Mouse (Mus musculus) right cerebral cortex, postnatal 14 days (tissue): ENCODE data around the gene Faf1.

ENCODE experiments used
- DNase-seq: peaks from one replicate; pipeline ENCODE4 v3.0.0; 2022

Faf1 gene

DNA sequence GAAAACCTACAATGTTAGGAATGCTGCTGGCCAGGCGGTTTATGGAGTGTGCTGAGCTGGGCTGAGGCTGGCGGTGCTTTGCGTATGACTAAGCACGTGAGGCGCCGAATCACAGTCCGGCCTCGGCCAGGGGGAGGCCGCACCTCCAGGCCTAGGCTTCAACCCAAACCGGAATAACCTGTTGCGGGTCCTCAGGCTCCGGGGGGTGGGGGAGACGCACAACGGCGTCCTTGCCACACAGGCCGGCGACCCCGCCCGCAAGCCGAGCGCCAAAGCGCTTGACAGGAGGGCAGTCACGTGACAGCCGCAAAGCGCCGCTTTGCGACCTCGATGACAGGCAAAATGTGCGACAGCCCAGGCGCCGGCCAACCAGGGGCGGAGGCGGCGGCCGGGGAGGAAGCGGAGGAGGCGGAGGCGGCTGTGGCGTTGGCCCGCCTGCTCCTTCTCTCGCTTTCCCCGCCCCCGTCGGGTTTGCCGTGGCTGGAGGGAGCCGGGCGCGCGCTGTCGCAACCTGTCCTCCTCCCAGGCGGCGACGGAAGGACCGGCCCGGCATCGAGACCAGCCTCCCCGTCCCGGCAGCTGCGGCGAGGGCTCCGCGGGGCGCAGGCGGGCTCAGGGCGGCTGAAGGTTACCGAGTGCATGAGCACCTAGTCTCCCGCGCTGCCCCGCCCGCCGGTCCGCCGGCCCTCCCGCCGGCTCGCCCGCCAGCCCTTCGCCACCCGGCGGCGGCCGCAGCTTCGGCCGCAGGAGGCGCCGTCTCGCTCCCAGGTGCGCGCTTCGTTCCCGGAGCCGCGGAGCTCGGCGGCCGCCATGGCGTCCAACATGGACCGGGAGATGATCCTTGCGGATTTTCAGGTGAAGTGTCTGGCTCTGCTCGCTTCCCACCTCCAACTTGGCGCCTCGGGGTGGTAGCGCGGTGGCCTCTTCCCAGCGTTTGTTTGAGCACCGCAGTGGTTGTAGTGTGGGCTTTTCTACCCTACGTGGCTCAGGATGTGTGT lies at the start of gene Faf1:
Faf1 (plus strand) TSS at position 371 of the 998 bp plus-strand sequence.
- peak; percentile 94 for DNase-seq

- DNase-seq: no peak
Observed at GRCm38 (mm10) chr4:109630215-109630614, 46.2 kb upstream of the Faf1 start.

- DNase-seq: no peak
Observed at GRCm38 (mm10) chr4:109631029-109631428, 45.4 kb upstream of the Faf1 start.

GRCm38 (mm10) chr4:109634971-109635370 lies 41.4 kb upstream of the Faf1 start:
- no peak for DNase-seq

GRCm38 (mm10) chr4:109639356-109639755 lies 37.0 kb upstream of the Faf1 start:
- no peak for DNase-seq

DNA sequence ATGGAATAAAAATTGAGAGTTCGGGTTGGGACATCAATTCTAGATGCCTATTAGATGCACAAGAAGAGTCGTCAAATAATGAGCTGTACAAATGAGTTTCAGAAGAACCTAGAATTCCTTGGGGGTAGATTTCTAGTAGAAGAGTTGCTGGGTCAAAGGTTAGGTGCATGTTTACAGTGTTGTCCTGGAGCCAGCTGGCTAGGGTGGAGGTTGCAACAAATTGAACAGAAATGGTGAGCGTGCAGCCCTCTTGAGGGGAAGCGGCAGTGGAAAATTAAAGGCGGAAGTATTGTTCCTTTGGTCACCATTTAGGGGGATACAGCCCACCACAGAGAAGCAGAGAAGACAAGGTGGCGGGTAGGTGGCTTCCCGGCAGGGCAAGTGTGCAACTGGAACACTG lies 36.2 kb upstream of the Faf1 start:
- DNase-seq: no peak

GRCm38 (mm10) chr4:109641451-109641850 lies 34.9 kb upstream of the Faf1 start:
- no peak for DNase-seq

GRCm38 (mm10) chr4:109647281-109647680 lies 29.1 kb upstream of the Faf1 start:
- no peak for DNase-seq

DNA sequence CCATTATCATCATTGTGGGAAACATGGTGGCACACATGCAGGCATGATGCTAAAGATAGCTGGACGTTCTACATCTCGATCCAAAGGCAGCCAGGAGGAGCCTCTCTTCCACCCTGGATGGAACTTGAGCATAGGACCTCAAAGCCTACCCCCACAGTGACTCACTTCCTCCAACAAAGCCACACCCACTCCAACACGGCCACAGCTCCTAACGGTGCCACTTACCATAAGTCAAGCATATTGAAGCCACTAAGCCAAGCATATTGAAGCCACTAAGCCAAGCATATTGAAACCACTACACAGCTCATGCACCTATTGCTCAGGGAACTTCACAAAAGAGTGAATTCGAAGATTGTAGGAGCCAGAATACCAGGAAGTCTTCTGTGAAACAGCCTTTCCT lies 27.1 kb upstream of the Faf1 start:
- DNase-seq: no peak

GRCm38 (mm10) chr4:109653251-109653650 lies 23.1 kb upstream of the Faf1 start:
- DNase-seq: no peak

DNA sequence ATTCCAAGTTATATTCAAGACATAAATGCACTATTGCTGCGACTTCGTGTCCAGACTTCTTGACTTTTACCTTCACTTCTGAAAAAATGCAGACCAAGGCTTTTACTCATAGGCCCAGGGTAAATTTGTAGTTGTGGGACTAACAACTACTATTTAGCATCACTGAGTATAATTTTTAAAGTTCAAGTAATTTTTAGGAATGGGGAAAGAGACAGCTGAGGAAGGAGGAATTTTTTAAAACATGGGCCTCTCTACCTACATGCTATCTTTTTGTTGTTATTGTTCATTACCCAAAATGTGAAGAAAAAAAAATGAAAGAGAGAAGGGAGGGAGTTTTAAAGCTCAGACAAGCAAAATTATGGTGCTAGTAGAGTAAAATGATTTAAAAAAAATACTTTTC lies 21.7 kb upstream of the Faf1 start:
- no peak for DNase-seq

DNA sequence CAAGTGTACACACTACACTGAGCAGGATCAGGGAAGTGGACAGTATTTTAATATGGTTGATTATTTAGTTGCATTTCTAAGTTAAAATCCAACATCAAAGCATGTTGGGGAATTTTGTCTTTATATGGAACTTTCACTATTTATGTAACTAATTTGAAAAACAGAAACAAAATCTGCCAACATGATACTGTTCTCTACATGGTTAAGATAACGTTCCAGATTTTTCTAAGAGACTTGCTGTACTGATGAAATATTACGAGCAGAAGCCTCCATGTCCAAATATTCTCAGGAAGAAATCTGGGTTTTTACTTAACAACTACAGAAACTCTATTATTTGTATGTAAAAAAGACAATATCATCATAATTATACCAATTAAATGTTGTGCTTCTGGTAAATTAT lies 20.6 kb upstream of the Faf1 start:
- no peak for DNase-seq

- DNase-seq: no peak
Observed at GRCm38 (mm10) chr4:109656301-109656700, 20.1 kb upstream of the Faf1 start.

DNA sequence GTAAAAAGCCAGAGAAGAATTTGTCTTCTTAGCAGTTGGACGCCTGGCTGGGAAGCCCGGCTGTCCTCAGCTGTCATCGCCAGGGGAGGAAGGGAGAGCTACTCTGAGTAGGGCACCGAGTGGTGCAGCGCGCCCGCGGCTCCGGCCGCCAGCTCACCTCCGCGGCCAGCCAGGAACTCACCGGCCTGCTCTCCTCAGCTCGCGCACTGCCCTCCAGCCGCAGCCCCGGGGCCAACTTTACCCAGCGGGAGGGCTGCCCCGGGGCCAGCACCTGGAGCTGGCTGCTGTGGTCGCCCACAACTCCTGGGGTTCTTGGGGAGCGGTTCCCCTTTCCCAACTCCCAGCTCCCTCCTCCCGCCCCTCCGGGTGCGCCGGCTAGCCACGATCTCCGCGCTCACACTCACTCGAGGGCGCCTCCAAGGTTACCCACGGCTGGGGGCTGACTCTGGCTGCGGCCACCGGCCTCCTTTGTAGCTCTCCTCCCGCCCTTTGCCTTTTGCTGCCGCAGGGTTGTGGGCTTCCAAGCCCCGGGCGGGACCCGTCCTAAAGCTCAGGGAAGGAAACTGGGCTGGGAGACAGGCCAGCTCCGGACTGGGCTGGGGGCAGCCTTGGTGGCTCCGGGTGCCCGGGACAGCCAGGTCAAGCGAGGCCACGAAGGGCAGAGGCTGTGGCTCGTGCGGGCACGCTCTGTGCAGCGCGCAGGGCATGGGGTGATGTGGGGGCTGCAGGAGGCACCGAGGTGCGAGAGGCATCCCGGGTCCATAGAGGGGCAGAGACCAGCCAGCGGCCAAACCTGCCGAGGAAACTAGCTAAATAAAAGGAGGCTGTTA lies 19.2 kb upstream of the Faf1 start:
- peak; percentile 11 for DNase-seq

GRCm38 (mm10) chr4:109657851-109658500 lies 18.4 kb upstream of the Faf1 start:
- peak; percentile 9 for DNase-seq

DNA sequence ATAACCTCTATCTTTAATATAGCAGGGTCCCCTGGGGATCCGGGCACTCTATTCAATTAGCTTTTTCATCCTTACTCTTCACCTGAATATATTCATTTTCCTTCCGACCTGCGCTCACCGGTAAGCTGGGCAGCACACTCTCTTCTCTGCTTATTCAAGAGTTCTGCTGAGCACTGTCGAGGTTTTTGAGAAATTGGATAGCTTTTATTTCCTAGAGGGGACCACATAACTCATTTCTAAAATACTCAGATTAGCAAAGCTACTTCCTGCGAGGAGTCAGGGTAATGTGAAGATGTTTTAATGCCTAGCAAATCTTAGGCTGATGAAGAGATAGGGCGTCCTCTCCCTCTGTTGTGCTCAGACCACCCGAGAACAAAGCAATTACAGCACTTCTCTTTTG lies 17.6 kb upstream of the Faf1 start:
- DNase-seq: no peak

DNA sequence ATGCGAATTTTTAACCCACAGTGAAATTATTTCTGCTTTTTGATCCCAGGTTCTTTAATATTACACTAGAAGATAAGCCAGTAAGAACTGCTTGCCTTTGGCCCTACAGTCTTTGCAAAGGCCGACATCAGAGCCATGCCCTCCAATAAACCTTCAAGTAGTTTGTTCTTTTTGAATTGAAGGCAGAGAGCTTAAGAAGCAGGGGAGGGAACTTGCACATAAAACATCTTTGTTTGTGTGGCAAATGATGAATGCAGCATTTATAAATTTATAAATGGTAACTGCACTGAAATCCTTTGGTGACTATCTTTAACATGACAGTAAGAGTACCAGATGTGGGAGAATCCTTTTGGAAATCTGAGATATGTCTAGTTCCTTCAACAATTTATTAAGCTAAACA lies 16.8 kb upstream of the Faf1 start:
- no peak for DNase-seq

DNA sequence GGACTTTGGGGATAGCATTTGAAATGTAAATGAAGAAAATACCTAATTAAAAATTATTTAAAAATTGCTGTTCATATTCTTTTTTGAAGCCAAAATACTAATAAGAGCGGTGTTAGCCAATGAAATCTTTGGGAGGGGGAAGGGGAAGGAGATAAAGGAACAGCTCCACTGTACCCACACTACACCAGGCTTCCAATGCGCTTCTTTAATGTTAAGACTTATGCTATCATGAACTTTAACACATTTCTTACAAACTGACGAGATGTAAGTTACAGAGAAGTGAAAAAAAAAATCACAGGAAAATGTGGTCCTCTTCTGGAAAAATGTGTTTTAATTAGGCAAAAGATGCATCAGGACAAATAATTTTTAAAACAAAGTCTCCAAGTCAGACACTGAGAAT lies 15.8 kb upstream of the Faf1 start:
- DNase-seq: no peak

DNA sequence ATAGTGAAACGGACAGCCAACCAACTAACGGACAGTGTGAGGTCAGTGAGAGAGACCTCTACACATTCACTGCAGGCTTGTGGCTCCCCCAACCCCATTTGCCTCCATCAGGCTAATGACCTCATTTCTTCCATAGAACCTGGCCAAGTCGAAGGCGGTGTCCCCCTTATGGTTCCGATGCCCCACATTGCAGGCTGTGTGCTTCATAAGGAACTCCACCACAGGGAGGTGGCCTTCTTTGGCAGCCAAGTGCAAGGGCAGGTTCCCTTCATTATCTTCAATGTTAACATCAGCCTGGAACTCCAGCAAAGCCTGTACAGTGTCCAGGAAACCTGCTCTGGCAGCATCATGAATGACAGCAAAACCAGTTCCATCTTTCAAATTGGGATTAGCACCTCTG lies 15.2 kb upstream of the Faf1 start:
- no peak for DNase-seq

DNA sequence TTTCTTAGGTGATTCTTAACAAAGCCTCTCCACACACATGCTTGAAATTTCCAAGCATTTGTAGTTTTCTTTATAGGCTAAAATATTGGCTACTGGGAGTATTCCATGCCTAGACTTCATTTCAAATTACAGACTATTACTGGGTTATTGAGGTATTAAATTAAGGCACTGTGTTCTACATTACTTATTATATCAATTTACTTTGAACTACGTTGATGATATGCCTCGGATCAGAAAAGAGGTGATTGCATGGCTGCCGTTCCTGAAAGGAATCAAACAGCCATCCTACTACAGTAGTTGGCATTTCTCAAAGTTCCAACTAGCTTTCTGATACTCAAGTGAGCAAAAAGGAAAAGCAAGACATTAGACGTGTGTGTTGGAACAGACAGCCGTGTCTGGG lies 14.1 kb upstream of the Faf1 start:
- DNase-seq: no peak

DNA sequence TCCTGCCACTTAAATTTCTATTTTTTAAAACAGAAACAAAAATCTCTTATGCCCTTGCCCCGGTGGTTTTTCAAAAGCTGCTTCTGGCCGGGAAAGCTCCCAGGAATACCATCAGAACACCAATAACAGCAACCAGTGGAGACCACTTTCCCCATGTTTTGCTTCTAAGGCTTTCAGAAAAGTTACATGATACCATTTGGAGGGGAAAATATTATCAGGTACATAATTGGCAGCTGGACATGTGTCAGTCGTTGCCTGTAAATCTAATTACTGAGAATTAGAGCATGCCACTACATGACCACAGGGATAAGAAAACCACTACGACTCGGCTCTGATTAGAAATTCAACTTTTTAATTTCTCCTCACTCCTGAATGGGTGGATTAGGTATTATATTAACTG lies 12.3 kb upstream of the Faf1 start:
- no peak for DNase-seq

DNA sequence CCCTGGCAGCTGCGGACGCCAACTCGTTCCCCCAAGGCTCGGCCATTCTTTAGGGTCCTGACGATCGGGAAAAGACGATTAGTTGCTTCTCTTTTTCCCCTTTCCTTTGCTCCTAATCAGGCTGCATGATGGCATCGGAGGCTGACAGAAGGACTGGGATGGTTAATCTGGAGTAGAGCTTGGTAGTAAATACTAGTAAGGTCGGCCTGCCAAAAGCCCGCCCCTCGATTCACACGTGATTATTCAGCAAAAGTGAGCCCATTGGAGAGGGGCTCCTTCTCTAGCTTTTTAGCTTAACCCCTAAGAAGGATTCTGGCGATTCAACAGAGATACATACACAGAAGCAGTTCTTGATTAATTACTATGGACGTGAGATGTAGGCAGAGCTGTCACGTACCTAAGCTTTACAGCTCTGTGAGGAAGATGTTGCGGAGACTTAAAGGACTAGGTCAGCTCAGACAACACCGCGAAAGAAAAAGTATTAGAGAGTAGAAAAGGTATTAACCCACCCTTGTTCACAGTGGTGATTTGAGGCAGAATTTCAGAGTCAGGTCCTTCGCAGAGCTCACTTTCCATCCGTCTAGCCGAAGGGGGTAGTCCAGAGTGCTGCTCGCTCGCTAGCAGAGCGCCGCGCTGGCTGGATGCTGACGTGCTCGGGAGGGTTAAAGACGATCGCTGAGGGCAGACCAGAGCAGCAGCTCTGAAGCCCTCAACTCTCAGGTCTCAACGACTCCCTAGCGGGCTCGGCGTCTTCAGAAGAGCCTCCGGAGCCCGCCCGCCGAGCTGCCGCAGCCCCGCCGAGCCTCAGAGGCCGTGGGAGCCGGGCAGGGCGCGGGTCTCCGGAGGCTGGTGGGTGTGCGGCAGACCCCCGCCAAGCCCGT lies 11.0 kb upstream of the Faf1 start:
- DNase-seq: peak; percentile 43
